Mouse (Mus musculus) heart, embryonic 13.5 days (tissue): ENCODE results near the gene Tsx. TPM values are rescaled to one million over a fixed set of nuclear protein-coding genes. Genes with fewer than 3 reads are reported as not detected.

ENCODE experiments used
- polyA plus RNA-seq: library from polyadenylated mRNA; unstranded; fragments of >200 nt; fragmentation: Nextera tagmentation; extraction: Ambion mirVana; gene quantifications from 2 replicates; pipeline ENCODE4 v1.2.1, GENCODE M21; 2015

The Tsx gene
- polyA plus RNA-seq, 1 experiment from 2014 or later: not detected

Other genes with a start within 250 kb of the Tsx start
- 0.83 and 0.98 TPM in 2 replicates for gene Nap1l2, start 227.8 kb upstream of the Tsx start, polyA plus RNA-seq
- not detected in 2 replicates for gene Cdx4, start 93.1 kb upstream of the Tsx start, polyA plus RNA-seq
- gene Chic1, start 58.0 kb upstream of the Tsx start, polyA plus RNA-seq: 2.7 and 2.8 TPM in 2 replicates
- gene Gm26992, start 7.5 kb downstream of the Tsx start, polyA plus RNA-seq: not detected in 2 replicates
- not detected in 2 replicates for gene Zcchc13, start 216.1 kb downstream of the Tsx start, polyA plus RNA-seq